8 mouse cellular contexts compared by ENCODE assay signal in the genomic region with DNA sequence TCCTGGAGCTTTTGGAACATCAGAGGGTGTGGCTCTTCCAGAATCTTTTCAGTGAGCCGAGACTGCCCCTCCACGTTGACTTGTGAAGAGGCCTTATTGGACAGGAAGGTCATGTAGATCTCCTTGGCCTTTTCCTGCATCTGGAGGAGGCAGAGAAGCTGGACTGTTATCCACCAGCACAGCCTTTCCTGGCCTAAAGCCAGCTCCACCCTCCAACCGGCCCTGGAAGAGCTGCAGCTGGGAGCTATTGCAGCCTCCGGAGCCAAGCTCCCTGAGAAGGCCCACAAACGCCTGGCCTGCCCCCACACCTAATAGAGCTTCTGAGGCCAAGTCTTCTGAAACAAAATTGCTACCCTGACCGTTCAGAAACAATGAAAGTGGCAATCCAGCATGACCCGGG. TPM values are rescaled to one million over a fixed set of nuclear protein-coding genes. Genes with fewer than 3 reads are reported as not detected.
DNase-seq lines count a peak whose midpoint lies in the region; ATAC-seq and TF ChIP-seq lines count a peak whose summit lies in the region.

No protein-coding gene starts in this region.

- no peak for ATAC-seq in hindbrain, embryonic 11.5 days (ENCODE audit: low FRiP score)
- no peak for ATAC-seq in frontal cortex, adult (ENCODE audit: low TSS enrichment)

- H3K27me3 ChIP-seq in hindbrain, embryonic 10.5 days (ENCODE audit: insufficient read depth, poor library complexity, severe bottlenecking) = no peaks in the 10 kb centered on the region
- H3K27me3 ChIP-seq in hindbrain, embryonic 11.5 days (ENCODE audit: control insufficient read depth, insufficient read depth, low read length) = no peaks in the 10 kb centered on the region
- no peaks in the 10 kb centered on the region for H3K27me3 ChIP-seq in heart, adult 2 months (ENCODE audit: control insufficient read depth, insufficient read depth, low read length)

- no peaks in the 10 kb centered on the region for H3K36me3 ChIP-seq in hindbrain, embryonic 10.5 days
- H3K36me3 ChIP-seq in hindbrain, embryonic 11.5 days (ENCODE audit: control insufficient read depth, insufficient read depth, low read length) = no peaks in the 10 kb centered on the region
- no peaks in the 10 kb centered on the region for H3K36me3 ChIP-seq in heart, adult 2 months (ENCODE audit: control insufficient read depth, insufficient read depth, low read length)

- H3K4me1 ChIP-seq in hindbrain, embryonic 10.5 days (replicated peaks) = peaks cover 37% of the 10 kb centered on the region
- no peaks in the 10 kb centered on the region for H3K4me1 ChIP-seq in hindbrain, embryonic 11.5 days (replicated peaks; ENCODE audit: control insufficient read depth, insufficient read depth, low read length)
- peaks cover 4% of the 10 kb centered on the region for H3K4me1 ChIP-seq in heart, adult 2 months (ENCODE audit: control insufficient read depth, insufficient read depth, low read length)

- TF ChIP-seq EP300 in heart, adult 2 months (IDR thresholded peaks at IDR 0.05; ENCODE audit: insufficient read depth, low read depth, low read length) = no peak

- TF ChIP-seq CTCF in heart, adult 2 months (IDR thresholded peaks at IDR 0.05) = no peak

- no peak for TF ChIP-seq POLR2A in heart, adult 2 months (IDR thresholded peaks at IDR 0.05; ENCODE audit: insufficient read depth, low read depth, low read length)

- peak overlapping the region; percentile 26 for H3K27ac ChIP-seq in hindbrain, embryonic 10.5 days
- no peak overlapping the region for H3K27ac ChIP-seq in hindbrain, embryonic 11.5 days (ENCODE audit: low read depth, low read length)
- H3K27ac ChIP-seq in heart, adult 2 months = no peak overlapping the region; the same call in 1 of the 2 replicates

- no peak overlapping the region for H3K4me3 ChIP-seq in hindbrain, embryonic 10.5 days
- H3K4me3 ChIP-seq in hindbrain, embryonic 11.5 days (ENCODE audit: low read depth, low read length) = no peak overlapping the region
- no peak overlapping the region for H3K4me3 ChIP-seq in heart, adult 2 months

- H3K79me2 ChIP-seq in heart, adult 2 months (replicated peaks; ENCODE audit: control insufficient read depth, insufficient read depth, low read length) = no peaks in the 10 kb centered on the region

- no peak for DNase-seq in hindbrain, embryonic 10.5 days (ENCODE audit: low spot score)
- no peak for DNase-seq in hindbrain, embryonic 11.5 days (ENCODE audit: low spot score)
- peak; percentile 87 for DNase-seq in adrenal gland, postnatal 10 days
- DNase-seq in heart, adult 2 months = peak; percentile 82 to 85
- DNase-seq in kidney, postnatal 14 days = peak; percentile 74
- peak; percentile 84 to 92 for DNase-seq in lung, postnatal 4 days
- no peak for DNase-seq in T-cell, adult 2 months (ENCODE audit: low spot score)

- H3K4me2 ChIP-seq in hindbrain, embryonic 11.5 days (replicated peaks; ENCODE audit: low read depth, low read length) = no peak overlapping the region

- WGBS in hindbrain, embryonic 10.5 days = 36% methylated on average over 7 of the region's 7 CpGs
- WGBS in hindbrain, embryonic 11.5 days = 33% methylated on average over 7 of the region's 7 CpGs
- WGBS in heart, adult 2 months = 11% methylated on average over 7 of the region's 7 CpGs

- no peaks in the 10 kb centered on the region for H3K9me3 ChIP-seq in hindbrain, embryonic 10.5 days
- no peaks in the 10 kb centered on the region for H3K9me3 ChIP-seq in hindbrain, embryonic 11.5 days (ENCODE audit: control insufficient read depth, low read length)

- no peak overlapping the region for H3K9ac ChIP-seq in hindbrain, embryonic 11.5 days (ENCODE audit: low read depth, low read length)
- no peak overlapping the region for H3K9ac ChIP-seq in heart, adult 2 months (ENCODE audit: low read depth, low read length)

- intact Hi-C loops in heart, adult 2 months (cut with DNase I) = no loop called here

RNA-seq across cellular contexts. Expression of gene Rgs10, which starts 29.6 kb away (rescaled TPM):
- polyA plus RNA-seq in hindbrain, embryonic 10.5 days (2016; fragmentation: Nextera tagmentation; extraction: Ambion mirVana) = 6.8 and 11.5 TPM in 2 replicates
- polyA plus RNA-seq in hindbrain, embryonic 11.5 days (2014; fragmentation: Nextera tagmentation; extraction: Ambion mirVana) = 12.4 TPM in 2 replicates
- total RNA-seq in adrenal gland, postnatal 10 days (2021) = 10 to 100 TPM; 13.4 to 14.2 TPM
- 10 to 100 TPM in 1 of 2 experiments, 1 to 10 TPM in 1; 9.8 to 14.3 TPM for total RNA-seq in heart, adult 2 months (2021)
- polyA plus RNA-seq in heart, adult 2 months (2012; rRNA removed) = 4.8 and 5.0 TPM in 2 replicates

Comparison
In these comparisons a context has a peak if more than half of its experiments do, and no peak if none do; other contexts are left out.
1. DNase-seq: peak in adrenal gland, postnatal 10 days (single experiment), heart, adult 2 months (2 of 2), kidney, postnatal 14 days (single experiment) and lung, postnatal 4 days (2 of 2); none in hindbrain, embryonic 10.5 days (single experiment), hindbrain, embryonic 11.5 days (single experiment) and T-cell, adult 2 months (single experiment).